Mouse (Mus musculus) right cerebral cortex, postnatal 14 days (tissue): Measurements from ENCODE around the gene Adm2.

Experiments
- DNase-seq: peaks from one replicate; pipeline ENCODE4 v3.0.0; 2022

Gene Adm2

GRCm38 (mm10) chr15:89358784-89359183 is 36.3 kb downstream of the Adm2 start:
- DNase-seq, result no peak

GRCm38 (mm10) chr15:89363051-89363450 is 40.5 kb downstream of the Adm2 start:
- no peak for DNase-seq

GRCm38 (mm10) chr15:89365141-89365551 is 42.6 kb downstream of the Adm2 start:
- DNase-seq, result no peak

- no peak for DNase-seq
Measured at GRCm38 (mm10) chr15:89372068-89372467, 49.5 kb downstream of the Adm2 start.

GRCm38 (mm10) chr15:89372536-89372935 is 50.0 kb downstream of the Adm2 start:
- DNase-seq, result no peak

GRCm38 (mm10) chr15:89373027-89373761 is 50.7 kb downstream of the Adm2 start:
- DNase-seq, result peak; percentile 88

GRCm38 (mm10) chr15:89373762-89374248 is 51.3 kb downstream of the Adm2 start, which contains the start of gene Sco2:
Gene Sco2 (minus strand): TSS chr15:89373846.
- DNase-seq, result peak; percentile 98
